In genomic region chr8:80880196-80881106, GRCm38 (mm10) we compare ENCODE assay signal across 8 mouse cellular contexts. TPM values are rescaled to one million over a fixed set of nuclear protein-coding genes. Genes with fewer than 3 reads are reported as not detected.
DNase-seq lines count a peak whose midpoint lies in the region; ATAC-seq and TF ChIP-seq lines count a peak whose summit lies in the region.

TSS of gene Gab1 (minus strand) at chr8:80880519.

- TF ChIP-seq POLR2A in cortical plate, adult 2 months (IDR thresholded peaks at IDR 0.05; ENCODE audit: extremely low read depth, insufficient read depth, low read length): 0 out of 2 replicates have a peak, but pooled peaks have one; percentile 26

- peak within 1 kb of the TSS; percentile 89 for H3K4me3 ChIP-seq in cortical plate, adult 2 months (ENCODE audit: insufficient read depth, low read length)
- peak within 1 kb of the TSS; percentile 94 for H3K4me3 ChIP-seq in hindbrain, embryonic 15.5 days
- H3K4me3 ChIP-seq in left cerebral cortex, adult 2 months: peak within 1 kb of the TSS; percentile 75

- intact Hi-C loops in left cerebral cortex, adult 2 months (cut with DNase I): loop anchor here (5.0 kb wide), 3 partner anchors 42 to 112 kb away; no protein-coding TSS in a partner anchor

- no peaks in the 10 kb centered on the region for H3K4me1 ChIP-seq in cortical plate, adult 2 months (ENCODE audit: control insufficient read depth, insufficient read depth, low read length)
- peaks cover 27% of the 10 kb centered on the region for H3K4me1 ChIP-seq in hindbrain, embryonic 15.5 days (replicated peaks)

- no peaks in the 10 kb centered on the region for H3K27me3 ChIP-seq in hindbrain, embryonic 15.5 days

- ATAC-seq in hindbrain, embryonic 15.5 days (ENCODE audit: low FRiP score, low read depth): peak; percentile 97

- peak; percentile 84 for DNase-seq in adrenal gland, adult 8-10 months
- peak; percentile 85 to 87 for DNase-seq in gastrocnemius, adult 8-10 months (ENCODE audit: low spot score in 2 of 2)
- DNase-seq in left cerebral cortex, adult 2 months (ENCODE audit: extremely low spot score in 1 of 2, low spot score in 2 of 2): peak; percentile 74 to 83
- DNase-seq in lung, postnatal 36 days: peak; percentile 93
- DNase-seq in right cerebral cortex, adult 2 months (ENCODE audit: low spot score in 2 of 2): peak; percentile 71 to 75
- peak; percentile 82 for DNase-seq in urinary bladder, postnatal 25 days (ENCODE audit: low spot score)

- no peaks in the 10 kb centered on the region for H3K36me3 ChIP-seq in hindbrain, embryonic 15.5 days

- H3K4me2 ChIP-seq in hindbrain, embryonic 15.5 days: peak within 1 kb of the TSS; percentile 68

- peak within 1 kb of the TSS; percentile 99 for H3K27ac ChIP-seq in cortical plate, adult 2 months (ENCODE audit: insufficient read depth, low read length)
- peak within 1 kb of the TSS; percentile 88 for H3K27ac ChIP-seq in hindbrain, embryonic 15.5 days (replicated peaks)
- peak within 1 kb of the TSS; percentile 90 for H3K27ac ChIP-seq in left cerebral cortex, adult 2 months

- 2% methylated on average over 65 of the region's 70 CpGs for WGBS in hindbrain, embryonic 15.5 days

- 0 out of 2 replicates have a peak, but pooled peaks have one; percentile 13 for TF ChIP-seq CTCF in cortical plate, adult 2 months (IDR thresholded peaks at IDR 0.05; ENCODE audit: extremely low read depth, insufficient read depth, low read length)
- peak; percentile 63 for TF ChIP-seq CTCF in left cerebral cortex, adult 2 months (IDR thresholded peaks at IDR 0.05)

- peak within 1 kb of the TSS; percentile 74 for H3K9ac ChIP-seq in hindbrain, embryonic 15.5 days

- no peaks in the 10 kb centered on the region for H3K9me3 ChIP-seq in hindbrain, embryonic 15.5 days

RNA-seq across cellular contexts. Expression of gene Gab1, which starts in this region (rescaled TPM):
- 10 to 100 TPM; 20.6 to 28.4 (median 22.0) TPM for total RNA-seq in adrenal gland, adult 8-10 months (2022)
- polyA plus RNA-seq in cortical plate, adult 2 months (2012; rRNA removed): 21.3 and 25.9 TPM in 2 replicates
- 10 to 100 TPM in 3 of 4 experiments, 1 to 10 TPM in 1; 9.0 to 12.8 (median 11.5) TPM for total RNA-seq in gastrocnemius, adult 8-10 months (2022)
- polyA plus RNA-seq in hindbrain, embryonic 15.5 days (2015; fragmentation: Nextera tagmentation; extraction: Ambion mirVana): 10.9 and 14.0 TPM in 2 replicates
- total RNA-seq in left cerebral cortex, adult 2 months (2021): 10 to 100 TPM; 11.4 to 13.0 TPM

Comparison
In these comparisons a context has a peak if more than half of its experiments do, and no peak if none do; other contexts are left out.
1. Peak in every context shown above with its lines: DNase-seq, ATAC-seq, H3K4me3 ChIP-seq and H3K27ac ChIP-seq.